Mouse (Mus musculus) limb, embryonic 14.5 days (tissue): ENCODE results near the gene Magi2. TPM values are rescaled to one million over a fixed set of nuclear protein-coding genes. Genes with fewer than 3 reads are reported as not detected.

ENCODE experiments used
- ATAC-seq: fragments of 200-750 bp; cut with Nextera tagmentation; 2 replicates; pipeline ENCODE4 v1.8.0; 2017; ENCODE audit warnings: low read depth, moderate number of reproducible peaks, moderate TSS enrichment; ENCODE audit not compliant: low FRiP score
- DNase-seq: peaks from one replicate; pipeline ENCODE4 v3.0.0-alpha.2; 2015; ENCODE audit warnings: low spot score
- H3K27ac ChIP-seq: fragments of 300-500 bp; sonication (generic); replicated peaks from 2 replicates; pipeline ENCODE4 v1.5.1; 2014; ENCODE audit warnings: low read depth, mild to moderate bottlenecking, low read length, moderate library complexity, mixed read lengths
- H3K27me3 ChIP-seq: fragments of 300-500 bp; sonication (generic); 2 replicates; pipeline ENCODE4 v1.6.1; 2014; ENCODE audit warnings: low read length, mixed read lengths; ENCODE audit not compliant: control insufficient read depth, insufficient read depth
- H3K36me3 ChIP-seq: fragments of 300-500 bp; sonication (generic); 2 replicates; pipeline ENCODE4 v1.6.1; 2014; ENCODE audit warnings: mild to moderate bottlenecking, low read length, moderate library complexity, mixed read lengths; ENCODE audit not compliant: control insufficient read depth, insufficient read depth
- H3K4me1 ChIP-seq: fragments of 300-500 bp; sonication (generic); 2 replicates; pipeline ENCODE4 v1.6.1; 2014; ENCODE audit warnings: antibody characterized with exemption, low read length, mixed read lengths; ENCODE audit not compliant: control insufficient read depth, insufficient read depth
- H3K4me2 ChIP-seq: fragments of 300-500 bp; sonication (generic); replicated peaks from 2 replicates; pipeline ENCODE4 v1.6.1; 2014; ENCODE audit warnings: low read depth, mild to moderate bottlenecking, low read length, moderate library complexity; ENCODE audit not compliant: severe bottlenecking
- H3K4me3 ChIP-seq: fragments of 300-500 bp; sonication (generic); replicated peaks from 2 replicates; pipeline ENCODE4 v1.5.1; 2014; ENCODE audit warnings: low read length
- H3K9ac ChIP-seq: fragments of 300-500 bp; sonication (generic); 2 replicates; pipeline ENCODE4 v1.6.1; 2014; ENCODE audit warnings: mild to moderate bottlenecking, low read depth, low read length, moderate library complexity; ENCODE audit not compliant: severe bottlenecking
- H3K9me3 ChIP-seq: fragments of 300-500 bp; sonication (generic); 2 replicates; pipeline ENCODE4 v1.6.1; 2016; ENCODE audit warnings: low read length; ENCODE audit not compliant: control insufficient read depth
- POLR2A ChIP-seq: fragments of 200-500 bp; IDR thresholded peaks from 2 replicates; pipeline ENCODE4 v1.8.0; 2012; ENCODE audit warnings: inconsistent platforms, mild to moderate bottlenecking, moderate library complexity, borderline replicate concordance; ENCODE audit not compliant: insufficient read depth, insufficient read length; ENCODE audit errors: extremely low read depth
- WGBS: fragments of 180-500 bp; shearing (Covaris S2); extraction: QIAGEN DNeasy Blood & Tissue Kit; methylation state at CpG from one replicate; pipeline ENCODE4 v1.1.7; 2014; 5-methylcytosine and 5-hydroxymethylcytosine counted together
- polyA plus RNA-seq, 2 experiments: library from polyadenylated mRNA; depleted of rRNA in 1 of 2; stranded (reverse) in 1 of 2; unstranded in 1 of 2; fragments of >200 nt; fragmentation: Nextera tagmentation in 1 of 2; extraction: Ambion mirVana in 1 of 2; gene quantifications; 2 replicates each; pipeline versions ENCODE4 v1.2.1 to v1.2.3; 2012 to 2014

Gene Magi2
- polyA plus RNA-seq, 2 experiments = 4.0 to 4.5 TPM

DNA sequence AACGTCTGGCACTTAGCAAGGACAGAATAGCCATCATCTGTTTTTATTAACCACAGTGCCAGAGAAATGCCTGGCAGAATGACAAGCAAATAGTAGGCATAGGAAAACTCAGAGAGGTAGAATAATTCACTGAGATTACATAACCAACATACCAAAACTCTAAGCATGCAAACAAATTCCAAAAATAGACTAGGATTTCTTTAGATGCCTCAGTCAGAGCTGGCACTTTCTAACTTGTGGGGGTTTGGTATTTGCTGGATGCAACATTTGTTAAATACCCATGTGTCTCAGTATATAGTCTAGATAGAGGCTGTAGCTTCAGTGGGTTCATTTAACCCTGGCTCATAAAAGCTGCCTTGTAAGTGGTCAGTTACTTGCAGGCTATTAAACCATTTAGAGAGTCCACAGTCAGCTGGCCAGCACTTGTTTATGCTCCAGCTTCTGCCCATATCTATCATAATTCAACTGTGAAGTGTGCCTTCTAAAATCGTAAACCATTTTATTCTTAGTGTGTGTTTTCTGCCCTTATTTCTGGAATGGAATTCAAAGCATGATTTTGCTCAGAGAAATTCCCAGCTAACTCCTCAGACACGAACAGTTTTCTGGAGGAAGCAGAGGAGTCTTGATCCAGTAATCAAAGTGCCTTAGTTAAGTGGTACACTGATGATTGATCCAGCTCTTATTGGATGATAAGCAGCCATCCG lies 1219.8 kb downstream of the Magi2 start:
- 41% methylated on average over 4 of the region's 4 CpGs for WGBS
- Histone ChIP-seq H3K27me3 (no peaks in the 10 kb centered on the region), H3K4me3 (no peak overlapping the region), H3K4me1 (no peaks in the 10 kb centered on the region), H3K4me2 (no peak overlapping the region), H3K9me3 (no peaks in the 10 kb centered on the region), H3K9ac (no peak overlapping the region), H3K36me3 (no peaks in the 10 kb centered on the region), H3K27ac (no peak overlapping the region)
- TF ChIP-seq POLR2A = no peak
- ATAC-seq = no peak
- no peak for DNase-seq

- DNase-seq = no peak
- Histone ChIP-seq H3K4me1 (no peaks in the 10 kb centered on the region), H3K4me2 (no peak overlapping the region), H3K4me3 (no peak overlapping the region), H3K27me3 (no peaks in the 10 kb centered on the region), H3K27ac (no peak overlapping the region), H3K9ac (no peak overlapping the region), H3K9me3 (no peaks in the 10 kb centered on the region), H3K36me3 (no peaks in the 10 kb centered on the region)
- ATAC-seq = no peak
- TF ChIP-seq POLR2A = no peak
- 56% methylated on average over 3 of the region's 3 CpGs for WGBS
Observed at GRCm38 (mm10) chr5:20456106-20456505, 1229.3 kb downstream of the Magi2 start.

- Histone ChIP-seq H3K9me3 (no peaks in the 10 kb centered on the region), H3K9ac (no peak overlapping the region), H3K27me3 (no peaks in the 10 kb centered on the region), H3K36me3 (no peaks in the 10 kb centered on the region), H3K27ac (no peak overlapping the region), H3K4me2 (no peak overlapping the region), H3K4me1 (no peaks in the 10 kb centered on the region), H3K4me3 (no peak overlapping the region)
- WGBS = 82% methylated on average over 7 of the region's 7 CpGs
- DNase-seq (no peak), ATAC-seq (no peak)
- TF ChIP-seq POLR2A = no peak
Observed at GRCm38 (mm10) chr5:20457742-20458510, 1231.1 kb downstream of the Magi2 start.

- Histone ChIP-seq H3K36me3 (no peaks in the 10 kb centered on the region), H3K4me1 (no peaks in the 10 kb centered on the region), H3K4me3 (no peak overlapping the region), H3K4me2 (no peak overlapping the region), H3K9me3 (no peaks in the 10 kb centered on the region), H3K9ac (no peak overlapping the region), H3K27ac (no peak overlapping the region), H3K27me3 (no peaks in the 10 kb centered on the region)
- no peak for TF ChIP-seq POLR2A
- ATAC-seq (no peak), DNase-seq (no peak)
- WGBS = 83% methylated on average over 2 of the region's 2 CpGs
Observed at GRCm38 (mm10) chr5:20461709-20462108, 1234.9 kb downstream of the Magi2 start.

GRCm38 (mm10) chr5:20462376-20462775 lies 1235.5 kb downstream of the Magi2 start:
- 96% methylated on average over 2 of the region's 2 CpGs for WGBS

More at GRCm38 (mm10) chr5:20462376-20462775, 1235.5 kb downstream of the Magi2 start:
- DNase-seq (no peak), ATAC-seq (no peak)
- H3K9me3 ChIP-seq = no peaks in the 10 kb centered on the region
- H3K4me3 ChIP-seq = no peak overlapping the region
- H3K4me1 ChIP-seq = no peaks in the 10 kb centered on the region
- TF ChIP-seq POLR2A = no peak
- H3K36me3 ChIP-seq = no peaks in the 10 kb centered on the region
- no peaks in the 10 kb centered on the region for H3K27me3 ChIP-seq
- no peak overlapping the region for H3K27ac ChIP-seq
- H3K4me2 ChIP-seq = no peak overlapping the region
- H3K9ac ChIP-seq = no peak overlapping the region
